Mouse (Mus musculus): ENCODE results near the gene Dtnb. TPM values are rescaled to one million over a fixed set of nuclear protein-coding genes. Genes with fewer than 3 reads are reported as not detected.

Dtnb gene
- polyA plus RNA-seq, 1 experiment from 2014 or later, result 41.1 TPM

GRCm38 (mm10) chr12:3810455-3810854 lies 238.3 kb downstream of the Dtnb start:
- WGBS, result 11% methylated on average over 3 of the region's 4 CpGs
- H3K4me3 ChIP-seq (ENCODE audit: low read depth, low read length), result no peak overlapping the region; the same call in 1 of the 2 replicates
- H3K36me3 ChIP-seq (ENCODE audit: insufficient read depth), result peaks cover 11% of the 10 kb centered on the region; the same call in 1 of the 2 replicates
- TF ChIP-seq CTCF (IDR thresholded peaks at IDR 0.05; ENCODE audit: low read depth), result no peak
- no peaks in the 10 kb centered on the region for H3K9me3 ChIP-seq (ENCODE audit: low read depth, low read length)
- ATAC-seq (ENCODE audit: insufficient read depth) (no peak), DNase-seq (peak; percentile 65)
- H3K27me3 ChIP-seq (ENCODE audit: insufficient read depth, low read length), result no peaks in the 10 kb centered on the region
- 0 out of 2 replicates have a peak overlapping the region, but pooled peaks have one; percentile 11 for H3K9ac ChIP-seq
- peak overlapping the region; percentile 60 for H3K27ac ChIP-seq (ENCODE audit: low read depth)
- peak overlapping the region; percentile 79 for H3K4me2 ChIP-seq
- peaks cover 44% of the 10 kb centered on the region for H3K4me1 ChIP-seq (ENCODE audit: insufficient read depth)

GRCm38 (mm10) chr12:3811596-3811995 lies 239.4 kb downstream of the Dtnb start:
- Histone ChIP-seq H3K27ac (ENCODE audit: low read depth) (peak overlapping the region; percentile 60; the same call in 1 of the 2 replicates), H3K4me1 (ENCODE audit: insufficient read depth) (peaks cover 39% of the 10 kb centered on the region)
- no peak for DNase-seq

DNA sequence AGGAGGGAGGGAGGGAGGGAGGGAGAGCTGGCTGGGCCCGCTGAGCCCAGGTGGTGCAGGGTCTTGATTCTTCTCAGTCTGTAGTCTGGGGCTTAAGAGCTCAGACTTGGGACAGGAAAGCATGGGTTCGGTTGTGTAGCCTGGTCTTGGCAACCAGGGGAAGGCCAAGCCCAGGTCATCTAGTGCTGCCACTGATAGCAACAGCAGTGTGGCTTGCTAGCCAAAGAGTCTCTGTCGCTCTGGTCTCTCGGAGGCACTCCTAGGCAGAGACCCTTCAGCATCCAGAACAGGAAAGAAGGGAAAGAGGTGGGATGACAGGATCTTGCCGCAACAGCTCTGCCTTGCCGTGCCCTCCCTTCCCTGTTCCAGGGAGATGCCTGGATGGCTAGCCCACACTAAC lies 240.1 kb downstream of the Dtnb start:
- H3K27me3 ChIP-seq (ENCODE audit: insufficient read depth, low read length), result no peaks in the 10 kb centered on the region
- peaks cover 42% of the 10 kb centered on the region for H3K4me1 ChIP-seq (ENCODE audit: insufficient read depth)
- no peak overlapping the region for H3K4me2 ChIP-seq
- no peak overlapping the region for H3K4me3 ChIP-seq (ENCODE audit: low read depth, low read length)
- H3K9ac ChIP-seq, result no peak overlapping the region
- peaks cover 18% of the 10 kb centered on the region for H3K36me3 ChIP-seq (ENCODE audit: insufficient read depth)
- no peak for ATAC-seq (ENCODE audit: insufficient read depth)
- H3K9me3 ChIP-seq (ENCODE audit: low read depth, low read length), result no peaks in the 10 kb centered on the region
- H3K27ac ChIP-seq (ENCODE audit: low read depth), result no peak overlapping the region
- TF ChIP-seq CTCF (IDR thresholded peaks at IDR 0.05; ENCODE audit: low read depth), result no peak
- DNase-seq, result no peak
- 43% methylated on average over 6 of the region's 6 CpGs for WGBS

More at GRCm38 (mm10) chr12:3811596-3811995, 239.4 kb downstream of the Dtnb start:
- WGBS, result 16% methylated on average over 5 of the region's 5 CpGs
- TF ChIP-seq CTCF (IDR thresholded peaks at IDR 0.05; ENCODE audit: low read depth), result no peak
- no peaks in the 10 kb centered on the region for H3K9me3 ChIP-seq (ENCODE audit: low read depth, low read length)
- no peak overlapping the region for H3K4me3 ChIP-seq (ENCODE audit: low read depth, low read length)
- no peak overlapping the region for H3K9ac ChIP-seq
- no peaks in the 10 kb centered on the region for H3K27me3 ChIP-seq (ENCODE audit: insufficient read depth, low read length)
- peaks cover 13% of the 10 kb centered on the region; the same call in 1 of the 2 replicates for H3K36me3 ChIP-seq (ENCODE audit: insufficient read depth)
- peak overlapping the region; percentile 79 for H3K4me2 ChIP-seq
- no peak for ATAC-seq (ENCODE audit: insufficient read depth)

DNA sequence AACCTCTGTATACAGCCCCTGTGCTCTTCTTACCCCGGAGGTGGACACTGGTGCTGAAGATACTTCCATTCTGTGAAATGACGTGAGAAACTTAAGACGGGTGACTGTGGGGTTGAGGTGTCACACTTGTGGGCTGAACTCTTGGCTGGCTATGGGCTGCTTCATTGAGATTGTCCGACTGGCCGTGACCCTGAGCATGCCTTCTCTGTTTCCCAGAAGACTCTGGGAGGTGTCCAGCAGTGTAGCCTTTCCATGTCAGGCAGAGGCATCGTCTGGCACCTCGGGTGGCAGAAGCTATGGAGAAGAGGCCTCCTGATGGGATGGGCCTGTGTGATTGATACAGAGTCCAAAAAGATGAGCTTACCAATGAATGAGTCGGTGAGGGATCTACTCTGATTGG lies 241.0 kb downstream of the Dtnb start:
- DNase-seq, result no peak
- no peak overlapping the region for H3K27ac ChIP-seq (ENCODE audit: low read depth)
- H3K9ac ChIP-seq, result no peak overlapping the region
- no peak overlapping the region for H3K4me3 ChIP-seq (ENCODE audit: low read depth, low read length)
- ATAC-seq (ENCODE audit: insufficient read depth), result no peak
- H3K9me3 ChIP-seq (ENCODE audit: low read depth, low read length), result no peaks in the 10 kb centered on the region
- TF ChIP-seq CTCF (IDR thresholded peaks at IDR 0.05; ENCODE audit: low read depth), result no peak
- H3K27me3 ChIP-seq (ENCODE audit: insufficient read depth, low read length), result no peaks in the 10 kb centered on the region
- no peak overlapping the region for H3K4me2 ChIP-seq
- WGBS, result 76% methylated on average over 8 of the region's 8 CpGs
- peaks cover 46% of the 10 kb centered on the region for H3K4me1 ChIP-seq (ENCODE audit: insufficient read depth)
- peaks cover 24% of the 10 kb centered on the region for H3K36me3 ChIP-seq (ENCODE audit: insufficient read depth)

DNA sequence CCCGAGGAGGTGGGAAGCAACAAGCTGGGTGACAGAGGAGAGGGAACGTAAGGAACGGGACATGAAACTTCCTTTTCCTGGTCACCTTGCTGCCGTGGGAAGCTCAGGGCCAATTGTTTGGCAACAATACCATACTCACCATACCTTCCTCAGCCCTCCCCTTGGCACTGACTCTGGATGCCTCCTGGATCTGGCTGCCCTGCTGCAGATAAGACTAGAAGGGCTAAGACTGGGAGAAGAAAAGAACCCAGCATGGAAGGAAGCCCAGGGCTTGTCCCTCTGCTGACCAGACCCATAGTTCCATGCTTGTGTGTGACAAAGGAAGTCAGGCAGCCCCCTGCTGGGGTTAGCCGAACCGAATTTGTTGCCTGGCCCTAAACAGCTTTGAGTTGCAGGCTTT lies 243.2 kb downstream of the Dtnb start:
- WGBS, result 48% methylated on average over 6 of the region's 6 CpGs
- no peak for ATAC-seq (ENCODE audit: insufficient read depth)
- H3K9ac ChIP-seq, result no peak overlapping the region

DNA sequence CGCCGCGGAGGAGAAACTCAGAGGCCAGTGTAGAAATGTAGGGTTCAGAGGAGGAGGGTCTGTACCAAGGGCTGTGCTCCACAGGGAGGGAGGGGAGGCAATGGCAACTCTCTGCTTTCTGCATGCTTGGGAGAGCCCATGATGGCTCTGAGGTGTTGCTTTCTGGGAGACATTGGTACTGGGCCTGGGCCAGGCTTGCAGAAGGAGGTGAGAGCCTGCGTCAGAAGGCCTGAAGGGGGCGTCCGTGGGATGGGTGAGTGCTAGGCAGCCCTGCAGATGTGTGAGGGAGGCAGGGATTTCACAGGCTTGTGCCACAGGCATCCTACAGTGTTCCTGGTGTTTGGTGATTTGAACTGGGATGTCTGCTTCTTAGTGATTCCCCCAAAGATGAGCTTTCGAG lies 244.9 kb downstream of the Dtnb start:
- peaks cover 24% of the 10 kb centered on the region for H3K36me3 ChIP-seq (ENCODE audit: insufficient read depth)
- H3K4me1 ChIP-seq (ENCODE audit: insufficient read depth), result peaks cover 17% of the 10 kb centered on the region
- H3K9ac ChIP-seq, result no peak overlapping the region
- 63% methylated on average over 7 of the region's 7 CpGs for WGBS
- no peak for DNase-seq
- no peak overlapping the region for H3K4me3 ChIP-seq (ENCODE audit: low read depth, low read length)
- ATAC-seq (ENCODE audit: insufficient read depth), result no peak
- H3K27me3 ChIP-seq (ENCODE audit: insufficient read depth, low read length), result no peaks in the 10 kb centered on the region
- no peaks in the 10 kb centered on the region for H3K9me3 ChIP-seq (ENCODE audit: low read depth, low read length)
- no peak overlapping the region for H3K4me2 ChIP-seq
- peak; percentile 24; the same call in 1 of the 2 replicates for TF ChIP-seq CTCF (IDR thresholded peaks at IDR 0.05; ENCODE audit: low read depth)
- H3K27ac ChIP-seq (ENCODE audit: low read depth), result no peak overlapping the region

More for the DNA sequence above, 243.2 kb downstream of the Dtnb start:
- Histone ChIP-seq H3K4me3 (ENCODE audit: low read depth, low read length) (no peak overlapping the region), H3K4me2 (no peak overlapping the region), H3K4me1 (ENCODE audit: insufficient read depth) (peaks cover 31% of the 10 kb centered on the region), H3K27me3 (ENCODE audit: insufficient read depth, low read length) (no peaks in the 10 kb centered on the region), H3K9me3 (ENCODE audit: low read depth, low read length) (no peaks in the 10 kb centered on the region), H3K36me3 (ENCODE audit: insufficient read depth) (peaks cover 24% of the 10 kb centered on the region), H3K27ac (ENCODE audit: low read depth) (no peak overlapping the region)
- DNase-seq, result no peak
- TF ChIP-seq CTCF (IDR thresholded peaks at IDR 0.05; ENCODE audit: low read depth), result peak; percentile 10; the same call in 1 of the 2 replicates

- no peak for TF ChIP-seq CTCF (IDR thresholded peaks at IDR 0.05; ENCODE audit: low read depth)
- no peaks in the 10 kb centered on the region for H3K9me3 ChIP-seq (ENCODE audit: low read depth, low read length)
- no peak for DNase-seq
- no peak overlapping the region for H3K27ac ChIP-seq (ENCODE audit: low read depth)
- H3K36me3 ChIP-seq (ENCODE audit: insufficient read depth), result peaks cover 21% of the 10 kb centered on the region
- no peak overlapping the region for H3K4me2 ChIP-seq
- H3K4me1 ChIP-seq (ENCODE audit: insufficient read depth), result peaks cover 13% of the 10 kb centered on the region; the same call in 1 of the 2 replicates
- H3K27me3 ChIP-seq (ENCODE audit: insufficient read depth, low read length), result no peaks in the 10 kb centered on the region
- no peak overlapping the region for H3K4me3 ChIP-seq (ENCODE audit: low read depth, low read length)
- no peak overlapping the region for H3K9ac ChIP-seq
- ATAC-seq (ENCODE audit: insufficient read depth), result no peak
- 70% methylated on average over 5 of the region's 5 CpGs for WGBS
Observed at GRCm38 (mm10) chr12:3817566-3817965, 245.4 kb downstream of the Dtnb start.
